Mouse (Mus musculus) lung, embryonic 14.5 days (tissue): ENCODE data around the gene BC016579. TPM values are rescaled to one million over a fixed set of nuclear protein-coding genes. Genes with fewer than 3 reads are reported as not detected.

Experiments
- ATAC-seq: fragments of 200-750 bp; cut with Nextera tagmentation; 2 replicates; pipeline ENCODE4 v1.8.0; 2017; ENCODE audit warnings: mild to moderate bottlenecking, moderate TSS enrichment, moderate library complexity; ENCODE audit not compliant: insufficient read depth
- DNase-seq: peaks from one replicate; pipeline ENCODE4 v3.0.0-alpha.2; 2015
- H3K27ac ChIP-seq: fragments of 300-500 bp; sonication (generic); 2 replicates; pipeline ENCODE4 v1.5.1; 2014; ENCODE audit warnings: low read depth, mild to moderate bottlenecking, moderate library complexity
- H3K27me3 ChIP-seq: fragments of 300-500 bp; sonication (generic); 2 replicates; pipeline ENCODE4 v1.6.1; 2014; ENCODE audit warnings: low read length, control low read depth; ENCODE audit not compliant: insufficient read depth
- H3K36me3 ChIP-seq: fragments of 300-500 bp; sonication (generic); 2 replicates; pipeline ENCODE4 v1.6.1; 2014; ENCODE audit warnings: control low read depth; ENCODE audit not compliant: insufficient read depth
- H3K4me1 ChIP-seq: fragments of 300-500 bp; sonication (generic); 2 replicates; pipeline ENCODE4 v1.6.1; 2014; ENCODE audit warnings: antibody characterized with exemption, control low read depth; ENCODE audit not compliant: insufficient read depth
- H3K4me2 ChIP-seq: fragments of 300-500 bp; sonication (generic); 2 replicates; pipeline ENCODE4 v1.6.1; 2014; ENCODE audit warnings: mild to moderate bottlenecking
- H3K4me3 ChIP-seq: fragments of 300-500 bp; sonication (generic); 2 replicates; pipeline ENCODE4 v1.5.1; 2014; ENCODE audit warnings: low read depth, low read length
- H3K9ac ChIP-seq: fragments of 300-500 bp; sonication (generic); 2 replicates; pipeline ENCODE4 v1.6.1; 2014
- H3K9me3 ChIP-seq: fragments of 300-500 bp; sonication (generic); 2 replicates; pipeline ENCODE4 v1.6.1; 2016; ENCODE audit warnings: low read depth, low read length, control low read depth
- CTCF ChIP-seq: IDR thresholded peaks from 2 replicates; pipeline ENCODE4 v1.5.1; 2016; ENCODE audit warnings: antibody characterized with exemption, low read depth
- WGBS: fragments of 180-500 bp; shearing (Covaris S2); extraction: QIAGEN DNeasy Blood & Tissue Kit; methylation state at CpG from one replicate; pipeline ENCODE4 v1.1.7; 2014; 5-methylcytosine and 5-hydroxymethylcytosine counted together
- polyA plus RNA-seq: library from polyadenylated mRNA; unstranded; fragments of >200 nt; fragmentation: Nextera tagmentation; extraction: Ambion mirVana; gene quantifications from 2 replicates; pipeline ENCODE4 v1.2.1, GENCODE M21; 2014

BC016579 gene
- polyA plus RNA-seq, 1 experiment from 2014 or later = 0.18 TPM

- DNase-seq (no peak), ATAC-seq (no peak)
- no peak overlapping the region for H3K4me3 ChIP-seq
- no peak overlapping the region for H3K9ac ChIP-seq
- no peaks in the 10 kb centered on the region for H3K4me1 ChIP-seq
- H3K4me2 ChIP-seq = no peak overlapping the region
- H3K9me3 ChIP-seq = no peaks in the 10 kb centered on the region
- WGBS = 70% methylated on average over 3 of the region's 3 CpGs
- no peaks in the 10 kb centered on the region for H3K27me3 ChIP-seq
- TF ChIP-seq CTCF = no peak
- H3K27ac ChIP-seq = no peak overlapping the region
- H3K36me3 ChIP-seq = no peaks in the 10 kb centered on the region
These were observed 33.0 kb upstream of the BC016579 start for GRCm38 (mm10) chr16:45686833-45687232.

GRCm38 (mm10) chr16:45685295-45685694 lies 31.4 kb upstream of the BC016579 start:
- Histone ChIP-seq H3K4me1 (no peaks in the 10 kb centered on the region), H3K27me3 (no peaks in the 10 kb centered on the region), H3K4me2 (no peak overlapping the region), H3K9me3 (no peaks in the 10 kb centered on the region), H3K4me3 (no peak overlapping the region), H3K27ac (no peak overlapping the region), H3K36me3 (no peaks in the 10 kb centered on the region), H3K9ac (no peak overlapping the region)
- 0 out of 2 replicates have a peak, but pooled peaks have one; percentile 28 for ATAC-seq
- DNase-seq = no peak
- WGBS = 58% methylated on average over 3 of the region's 3 CpGs
- TF ChIP-seq CTCF = no peak

DNA sequence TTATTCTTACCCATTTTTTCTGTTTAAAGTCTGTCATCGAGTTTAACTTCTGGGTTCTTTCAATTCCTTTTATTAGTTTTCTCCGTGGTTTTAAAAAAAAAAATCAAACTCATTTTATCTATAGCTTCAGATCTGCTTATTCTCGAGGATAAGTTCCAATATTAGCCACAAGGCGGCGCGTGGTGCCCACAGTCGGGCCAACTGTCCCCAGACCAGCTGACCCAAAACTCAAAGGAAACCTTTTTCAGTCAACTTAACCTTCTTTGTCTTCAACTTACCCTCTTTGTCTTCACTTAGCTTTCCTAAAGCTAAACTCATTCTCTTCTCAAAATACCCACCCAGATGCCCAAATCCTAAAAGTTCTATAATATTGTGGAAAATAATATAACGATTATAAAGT lies 30.9 kb upstream of the BC016579 start:
- WGBS = 14% methylated on average over 8 of the region's 8 CpGs

GRCm38 (mm10) chr16:45676462-45676861 lies 22.6 kb upstream of the BC016579 start:
- no peak overlapping the region for H3K4me3 ChIP-seq
- H3K36me3 ChIP-seq = no peaks in the 10 kb centered on the region
- ATAC-seq = no peak
- peak; percentile 75 for TF ChIP-seq CTCF
- no peaks in the 10 kb centered on the region for H3K4me1 ChIP-seq
- H3K27me3 ChIP-seq = no peaks in the 10 kb centered on the region
- H3K27ac ChIP-seq = no peak overlapping the region
- H3K4me2 ChIP-seq = no peak overlapping the region
- 15% methylated on average over 1 of the region's 1 CpGs for WGBS
- DNase-seq = peak; percentile 66
- no peaks in the 10 kb centered on the region for H3K9me3 ChIP-seq
- no peak overlapping the region for H3K9ac ChIP-seq

More for the DNA sequence above, 30.9 kb upstream of the BC016579 start:
- Histone ChIP-seq H3K27ac (no peak overlapping the region), H3K27me3 (no peaks in the 10 kb centered on the region), H3K36me3 (no peaks in the 10 kb centered on the region), H3K4me2 (no peak overlapping the region), H3K4me3 (no peak overlapping the region), H3K9ac (no peak overlapping the region), H3K9me3 (no peaks in the 10 kb centered on the region), H3K4me1 (no peaks in the 10 kb centered on the region)
- peak; percentile 91 for DNase-seq
- ATAC-seq = peak; percentile 44; the same call in 1 of the 2 replicates
- TF ChIP-seq CTCF = peak; percentile 84

DNA sequence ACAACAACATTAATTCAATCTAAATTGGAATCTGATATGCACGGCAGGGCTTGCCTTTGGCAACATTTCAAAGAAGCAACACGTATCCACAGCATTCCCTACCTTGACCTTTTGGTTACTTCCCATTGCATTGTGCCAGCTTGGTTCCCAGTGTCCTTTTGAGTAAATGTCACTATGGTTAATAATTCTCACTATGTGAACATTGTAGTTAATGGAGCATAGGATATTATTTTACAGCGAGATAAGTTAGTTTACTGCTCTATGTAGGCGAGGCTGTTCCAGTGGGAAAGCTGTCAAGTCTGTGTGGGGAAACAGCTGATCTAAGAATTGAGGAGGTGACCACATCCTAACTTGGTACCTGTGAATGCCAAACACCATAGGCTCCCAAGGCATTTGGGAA lies 16.1 kb upstream of the BC016579 start:
- H3K27ac ChIP-seq = no peak overlapping the region
- no peaks in the 10 kb centered on the region for H3K27me3 ChIP-seq
- 61% methylated on average over 4 of the region's 4 CpGs for WGBS
- no peak for DNase-seq
- H3K4me1 ChIP-seq = no peaks in the 10 kb centered on the region
- ATAC-seq = no peak
- H3K4me3 ChIP-seq = no peak overlapping the region
- no peak overlapping the region for H3K4me2 ChIP-seq
- no peak overlapping the region for H3K9ac ChIP-seq
- no peaks in the 10 kb centered on the region for H3K36me3 ChIP-seq
- no peak for TF ChIP-seq CTCF
- H3K9me3 ChIP-seq = no peaks in the 10 kb centered on the region

DNA sequence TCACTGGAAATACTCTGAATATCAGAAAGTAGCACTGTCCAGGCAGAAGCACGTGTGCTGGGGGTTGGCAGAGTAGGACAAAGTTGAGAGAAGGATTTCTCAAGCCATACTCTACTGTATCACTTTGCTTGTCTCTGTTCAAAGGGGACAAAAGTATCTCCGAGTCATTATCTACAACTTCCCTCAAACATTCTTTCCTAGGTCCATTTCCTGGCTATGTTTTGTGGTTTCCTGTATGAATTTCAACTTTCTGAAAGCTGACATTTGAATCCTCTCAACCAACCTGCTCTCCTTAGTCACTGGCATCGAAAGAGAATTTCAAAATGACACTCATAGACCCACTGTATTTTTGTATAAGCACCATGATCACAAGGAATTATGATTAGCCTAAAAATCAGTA lies 14.3 kb upstream of the BC016579 start:
- no peak for TF ChIP-seq CTCF
- DNase-seq = no peak

DNA sequence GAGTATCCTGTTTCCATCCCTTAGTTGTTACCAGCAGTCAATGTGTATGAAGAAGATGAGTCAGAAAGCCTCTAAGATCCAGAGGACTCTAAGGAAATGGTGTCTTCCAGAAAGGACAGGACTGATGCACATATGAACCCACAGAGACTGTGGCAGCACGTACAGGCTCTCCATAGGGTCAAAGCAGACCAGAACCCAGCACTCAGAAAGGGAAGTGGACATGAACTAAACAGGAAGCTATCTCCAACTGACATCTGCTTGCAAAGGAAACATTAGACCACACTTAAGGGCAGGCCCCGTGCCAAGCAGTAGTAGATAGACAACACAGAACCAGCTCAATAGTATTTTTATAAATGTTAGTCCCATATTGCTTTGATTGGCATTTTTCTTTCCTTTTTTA lies 12.3 kb upstream of the BC016579 start:
- no peak overlapping the region for H3K4me2 ChIP-seq
- no peak for ATAC-seq
- peak; percentile 23 for DNase-seq
- TF ChIP-seq CTCF = no peak
- H3K36me3 ChIP-seq = no peaks in the 10 kb centered on the region
- H3K9ac ChIP-seq = no peak overlapping the region
- no peaks in the 10 kb centered on the region for H3K27me3 ChIP-seq
- no peaks in the 10 kb centered on the region for H3K9me3 ChIP-seq
- WGBS = 68% methylated on average over 2 of the region's 2 CpGs
- H3K4me3 ChIP-seq = no peak overlapping the region
- H3K4me1 ChIP-seq = no peaks in the 10 kb centered on the region
- no peak overlapping the region for H3K27ac ChIP-seq

More for the DNA sequence above, 14.3 kb upstream of the BC016579 start:
- H3K9ac ChIP-seq = no peak overlapping the region
- no peaks in the 10 kb centered on the region for H3K36me3 ChIP-seq
- H3K4me2 ChIP-seq = no peak overlapping the region
- no peak for ATAC-seq
- H3K27me3 ChIP-seq = no peaks in the 10 kb centered on the region
- H3K4me1 ChIP-seq = no peaks in the 10 kb centered on the region
- WGBS = 48% methylated on average over 3 of the region's 3 CpGs
- H3K27ac ChIP-seq = no peak overlapping the region
- no peaks in the 10 kb centered on the region for H3K9me3 ChIP-seq
- H3K4me3 ChIP-seq = no peak overlapping the region

GRCm38 (mm10) chr16:45662381-45662780 lies 8.5 kb upstream of the BC016579 start:
- Histone ChIP-seq H3K9ac (no peak overlapping the region), H3K9me3 (no peaks in the 10 kb centered on the region), H3K36me3 (no peaks in the 10 kb centered on the region), H3K27me3 (no peaks in the 10 kb centered on the region), H3K27ac (no peak overlapping the region), H3K4me3 (no peak overlapping the region), H3K4me1 (no peaks in the 10 kb centered on the region), H3K4me2 (no peak overlapping the region)
- no peak for TF ChIP-seq CTCF
- ATAC-seq = no peak
- DNase-seq = no peak
